Mouse (Mus musculus): ENCODE data around the gene Trim67. TPM values are rescaled to one million over a fixed set of nuclear protein-coding genes. Genes with fewer than 3 reads are reported as not detected.

The Trim67 gene
- total RNA-seq, 2 experiments from 2014 or later = 30.6 to 39.3 TPM

- intact Hi-C loops (cut with DNase I) = no loop called here
- peak; percentile 49 to 71 for DNase-seq (ENCODE audit: extremely low spot score in 1 of 2, low spot score in 2 of 2)
These were observed 706 bp upstream of the Trim67 start for GRCm38 (mm10) chr8:124792186-124792585.

GRCm38 (mm10) chr8:124793172-124793651 is 320 bp downstream of the Trim67 start:
- peak; percentile 68 to 92 for DNase-seq (ENCODE audit: extremely low spot score in 1 of 2, low spot score in 2 of 2)
- intact Hi-C loops (cut with DNase I) = no loop called here

DNA sequence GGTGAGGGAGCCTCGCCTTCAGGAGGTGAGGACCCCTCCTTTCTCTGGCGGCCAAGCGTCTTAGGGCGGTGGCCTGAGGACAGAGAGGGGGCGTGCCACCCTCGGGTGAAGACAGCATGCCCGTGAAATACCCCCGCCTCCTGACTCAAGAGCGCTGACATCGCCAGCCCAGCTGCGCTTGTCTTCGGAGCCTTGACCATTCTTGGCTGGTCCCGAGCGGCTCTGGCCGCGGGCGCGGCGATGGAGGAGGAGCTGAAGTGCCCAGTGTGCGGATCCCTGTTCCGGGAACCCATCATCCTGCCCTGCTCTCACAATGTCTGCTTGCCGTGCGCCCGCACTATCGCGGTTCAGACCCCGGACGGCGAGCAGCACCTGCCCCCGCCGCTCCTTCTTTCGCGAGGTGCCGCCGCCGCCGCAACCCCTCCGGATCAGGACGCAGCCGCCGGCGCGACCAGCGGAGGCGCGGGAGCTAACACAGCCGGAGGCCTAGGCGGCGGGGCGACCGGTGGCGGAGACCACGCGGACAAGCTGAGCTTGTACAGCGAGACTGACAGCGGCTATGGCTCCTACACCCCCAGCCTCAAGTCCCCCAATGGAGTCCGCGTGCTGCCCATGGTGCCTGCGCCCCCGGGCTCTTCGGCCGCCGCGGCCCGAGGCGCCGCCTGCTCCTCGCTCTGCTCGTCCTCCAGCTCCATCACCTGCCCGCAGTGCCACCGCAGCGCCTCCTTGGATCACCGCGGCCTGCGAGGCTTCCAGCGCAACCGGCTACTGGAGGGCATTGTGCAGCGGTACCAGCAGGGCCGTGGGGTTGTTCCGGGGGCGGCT is 981 bp downstream of the Trim67 start:
- intact Hi-C loops (cut with DNase I) = no loop called here
- peak in 1 of 2 experiments; percentile 54 for DNase-seq (ENCODE audit: extremely low spot score in 1 of 2, low spot score in 2 of 2)

GRCm38 (mm10) chr8:124794486-124794780 is 1.5 kb downstream of the Trim67 start:
- intact Hi-C loops (cut with DNase I) = no loop called here
- DNase-seq (ENCODE audit: extremely low spot score in 1 of 2, low spot score in 2 of 2) = peak; percentile 80 to 88

- intact Hi-C loops (cut with DNase I) = no loop called here
- DNase-seq (ENCODE audit: extremely low spot score in 1 of 2, low spot score in 2 of 2) = no peak
These were observed 3.0 kb downstream of the Trim67 start for GRCm38 (mm10) chr8:124795781-124796488.

- intact Hi-C loops (cut with DNase I) = no loop called here
- no peak for DNase-seq (ENCODE audit: extremely low spot score in 1 of 2, low spot score in 2 of 2)
These were observed 7.7 kb downstream of the Trim67 start for GRCm38 (mm10) chr8:124800542-124800941.

- intact Hi-C loops (cut with DNase I) = no loop called here
- no peak for DNase-seq (ENCODE audit: extremely low spot score in 1 of 2, low spot score in 2 of 2)
These were observed 11.2 kb downstream of the Trim67 start for GRCm38 (mm10) chr8:124803824-124804702.

GRCm38 (mm10) chr8:124805990-124806389 is 13.1 kb downstream of the Trim67 start:
- intact Hi-C loops (cut with DNase I) = no loop called here
- no peak for DNase-seq (ENCODE audit: extremely low spot score in 1 of 2, low spot score in 2 of 2)

GRCm38 (mm10) chr8:124809419-124809818 is 16.5 kb downstream of the Trim67 start:
- no peak for DNase-seq (ENCODE audit: extremely low spot score in 1 of 2, low spot score in 2 of 2)
- intact Hi-C loops (cut with DNase I) = no loop called here

DNA sequence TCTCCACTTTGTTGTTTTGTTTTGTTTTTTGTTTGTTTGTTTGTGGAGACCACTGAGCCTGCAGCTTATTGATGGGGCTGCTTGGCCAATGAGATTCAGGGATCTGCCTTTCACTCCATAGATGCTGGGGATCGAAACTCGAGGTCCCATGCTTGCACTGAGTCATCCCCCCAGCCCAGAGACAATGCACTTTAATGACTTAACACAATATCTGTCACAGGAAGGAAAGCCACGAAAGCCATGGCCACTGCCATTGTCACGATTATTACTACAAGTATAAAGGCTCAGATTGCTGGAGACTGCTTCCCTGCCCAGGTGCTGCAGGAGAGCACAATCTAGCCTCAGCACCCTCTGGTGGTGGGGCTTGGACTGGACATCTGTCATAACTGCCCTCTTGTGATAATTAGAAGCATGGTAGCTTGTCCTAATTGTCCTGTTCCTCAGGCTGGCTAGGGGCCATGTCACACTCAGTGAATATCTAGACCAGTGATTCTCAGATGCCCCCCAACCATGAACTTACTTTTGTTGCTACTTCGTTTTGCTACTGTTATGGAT is 17.2 kb downstream of the Trim67 start:
- no peak for DNase-seq (ENCODE audit: extremely low spot score in 1 of 2, low spot score in 2 of 2)

GRCm38 (mm10) chr8:124810689-124811394 is 17.9 kb downstream of the Trim67 start:
- DNase-seq (ENCODE audit: extremely low spot score in 1 of 2, low spot score in 2 of 2) = no peak
- intact Hi-C loops (cut with DNase I) = no loop called here

More for the DNA sequence above, 17.2 kb downstream of the Trim67 start:
- intact Hi-C loops (cut with DNase I) = no loop called here

GRCm38 (mm10) chr8:124813326-124813725 is 20.4 kb downstream of the Trim67 start:
- intact Hi-C loops (cut with DNase I) = no loop called here
- no peak for DNase-seq (ENCODE audit: extremely low spot score in 1 of 2, low spot score in 2 of 2)

DNA sequence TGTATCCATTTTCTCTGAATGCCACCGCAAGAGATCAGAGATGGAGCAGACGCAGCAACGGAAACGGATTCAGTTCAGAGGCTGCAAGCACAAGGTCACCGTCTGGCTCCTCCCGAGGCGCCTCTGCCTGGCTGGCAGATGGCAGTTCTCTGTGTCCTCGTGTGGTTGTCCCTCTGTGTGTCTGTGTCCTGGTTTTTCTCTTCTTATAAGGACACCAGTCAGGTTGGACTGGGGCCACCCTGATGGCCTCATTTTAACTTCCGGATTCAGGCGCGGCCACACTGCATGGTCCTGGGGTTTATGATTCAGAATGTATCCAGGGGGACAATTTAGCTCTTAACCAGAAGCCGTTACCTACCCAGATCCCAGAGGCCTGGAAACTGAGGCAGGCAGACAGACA is 23.0 kb downstream of the Trim67 start:
- intact Hi-C loops (cut with DNase I) = no loop called here
- DNase-seq (ENCODE audit: extremely low spot score in 1 of 2, low spot score in 2 of 2) = no peak

- intact Hi-C loops (cut with DNase I) = no loop called here
- no peak for DNase-seq (ENCODE audit: extremely low spot score in 1 of 2, low spot score in 2 of 2)
These were observed 24.0 kb downstream of the Trim67 start for GRCm38 (mm10) chr8:124816866-124817265.

GRCm38 (mm10) chr8:124817361-124817760 is 24.5 kb downstream of the Trim67 start:
- intact Hi-C loops (cut with DNase I) = no loop called here
- DNase-seq (ENCODE audit: extremely low spot score in 1 of 2, low spot score in 2 of 2) = no peak

DNA sequence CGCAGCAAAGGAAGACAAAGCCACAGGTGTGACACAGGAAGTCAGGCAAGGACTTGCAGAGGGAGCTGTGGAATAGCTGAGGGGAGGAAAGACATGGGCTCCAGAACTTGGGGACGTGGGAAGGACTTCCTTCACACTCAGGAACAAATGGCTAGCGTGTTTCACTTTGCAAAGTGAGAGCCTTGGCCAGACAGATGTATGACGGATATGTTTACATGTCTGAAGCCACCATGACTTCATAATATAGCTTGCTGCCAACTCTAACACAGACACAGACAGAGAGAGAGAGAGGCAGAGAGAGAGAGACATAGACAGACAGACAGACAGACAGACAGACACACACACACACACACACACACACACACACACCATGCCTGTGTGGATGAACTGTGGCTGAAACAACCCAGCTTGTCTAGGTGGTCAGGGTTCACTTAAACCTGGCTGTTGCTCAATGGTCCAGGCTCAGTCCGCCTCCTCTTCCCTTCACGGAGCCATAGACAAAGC is 26.8 kb downstream of the Trim67 start:
- intact Hi-C loops (cut with DNase I) = no loop called here
- DNase-seq (ENCODE audit: extremely low spot score in 1 of 2, low spot score in 2 of 2) = no peak

DNA sequence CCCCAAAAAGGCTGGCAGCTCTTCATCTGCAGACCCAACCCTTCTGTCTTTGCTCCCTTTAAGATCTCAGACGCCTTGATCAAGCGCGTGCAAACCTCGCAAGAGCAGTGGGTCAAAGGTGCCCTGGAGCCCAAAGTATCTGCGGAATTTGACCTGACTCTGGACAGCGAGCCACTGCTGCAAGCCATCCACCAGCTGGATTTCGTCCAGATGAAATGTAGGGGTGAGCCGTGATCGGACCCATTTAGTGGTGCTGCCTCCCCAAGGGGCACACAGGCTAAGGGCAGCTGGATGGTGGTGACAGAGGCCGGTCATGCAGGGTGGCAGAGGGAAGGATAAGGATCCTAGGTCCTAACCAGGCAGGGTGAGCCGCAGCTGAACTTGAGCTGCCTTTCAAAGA is 27.2 kb downstream of the Trim67 start:
- intact Hi-C loops (cut with DNase I) = no loop called here
- DNase-seq (ENCODE audit: extremely low spot score in 1 of 2, low spot score in 2 of 2) = no peak

DNA sequence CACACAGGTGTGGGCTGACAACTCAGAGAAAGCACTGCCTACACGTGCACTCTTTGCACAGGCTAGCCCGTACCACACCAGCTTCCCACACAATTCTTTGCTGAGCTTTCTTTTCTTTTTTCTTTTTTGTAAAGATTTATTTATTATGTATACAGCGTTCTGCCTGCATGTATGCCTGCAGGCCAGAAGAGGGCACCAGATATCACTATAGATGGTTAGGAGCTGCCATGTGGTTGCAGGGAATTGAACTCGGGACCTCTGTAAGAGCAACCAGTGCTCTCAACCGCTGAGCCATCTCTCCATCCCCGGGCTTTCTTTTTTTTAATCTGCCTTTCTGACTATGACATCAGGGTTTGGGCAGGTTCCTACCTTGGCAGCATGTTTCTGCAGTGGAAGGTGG is 30.6 kb downstream of the Trim67 start:
- no peak for DNase-seq (ENCODE audit: extremely low spot score in 1 of 2, low spot score in 2 of 2)
- intact Hi-C loops (cut with DNase I) = no loop called here
